Mouse (Mus musculus) small intestine, adult 2 months (tissue): ENCODE measurements around the gene Csf2rb2.

Experiments used
- CTCF ChIP-seq: fragments of 200-500 bp; IDR thresholded peaks from 2 replicates; pipeline ENCODE4 v1.5.1; 2012; ENCODE audit warnings: low read depth, mild to moderate bottlenecking, control low read depth, inconsistent platforms, low read length, moderate library complexity, mixed read lengths; ENCODE audit not compliant: insufficient replicate concordance, insufficient read length; ENCODE audit errors: extremely low read depth
- POLR2A ChIP-seq: fragments of 200-500 bp; IDR thresholded peaks from 2 replicates; pipeline ENCODE4 v1.6.1; 2012; ENCODE audit warnings: low read depth, mild to moderate bottlenecking, control low read depth, inconsistent platforms, low read length, moderate library complexity

GRCm38 (mm10) chr15:78326747-78327146 is 21.2 kb upstream of the Csf2rb2 start:
- TF ChIP-seq POLR2A (no peak), CTCF (no peak)
